Mouse (Mus musculus): ENCODE results near the gene Trap1a.

DNA sequence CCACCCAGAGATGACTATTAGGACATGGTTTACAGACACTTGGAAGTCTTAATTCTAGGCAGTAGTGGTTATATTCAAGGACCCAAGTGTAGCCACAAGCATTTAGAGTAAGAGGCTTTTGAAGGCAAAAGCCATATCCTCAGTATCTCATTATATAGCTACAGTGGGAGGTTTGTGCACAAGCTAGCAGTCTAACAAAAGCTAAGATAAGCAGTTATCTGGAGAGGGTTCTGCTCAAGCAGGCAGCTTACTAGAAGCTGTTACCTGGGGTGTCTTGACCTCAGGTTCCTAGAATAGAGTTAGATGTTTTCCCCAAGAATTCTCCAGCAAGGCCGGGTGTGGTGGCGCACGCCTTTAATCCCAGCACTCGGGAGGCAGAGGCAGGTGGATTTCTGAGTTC lies 6.1 kb downstream of the Trap1a start:
- TF ChIP-seq CTCF (conservative IDR thresholded peaks at IDR 0.05; ENCODE audit: insufficient read depth, insufficient read length, low read depth, low read length) (no peak), POLR2A (IDR thresholded peaks at IDR 0.05; ENCODE audit: low read depth, low read length) (no peak)
